Mouse (Mus musculus): ENCODE data around the gene Itgae. TPM values are rescaled to one million over a fixed set of nuclear protein-coding genes. Genes with fewer than 3 reads are reported as not detected.

Gene Itgae
- polyA plus RNA-seq (2015; fragmentation: Nextera tagmentation; extraction: Ambion mirVana): 0.23 and 0.34 TPM in 2 replicates

DNA sequence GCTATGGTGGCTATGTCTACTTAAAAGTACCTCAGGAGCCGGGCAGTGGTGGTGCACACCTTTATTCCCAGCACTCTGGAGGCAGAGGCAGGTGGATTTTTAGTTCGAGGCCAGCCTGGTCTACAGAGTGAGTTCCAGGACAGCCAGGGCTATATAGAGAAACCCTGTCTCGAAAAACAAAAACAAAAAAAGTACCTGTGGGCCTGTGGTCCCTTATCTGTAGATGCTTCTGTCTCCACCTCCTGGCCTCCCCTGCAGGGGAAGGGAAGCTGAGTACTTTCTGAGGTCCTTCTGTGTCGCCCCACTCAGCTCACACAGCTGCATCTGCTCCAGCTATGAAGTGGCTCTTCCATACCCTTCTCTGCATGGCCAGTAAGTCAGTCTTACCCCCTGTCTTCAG lies at the start of gene Itgae:
Itgae (plus strand) TSS at position 301 of the 400 bp plus-strand sequence.

GRCm38 (mm10) chr11:73047542-73047996 lies 42.8 kb upstream of the Itgae start, which contains the start of gene Ncbp3:
Gene Ncbp3 (plus strand): TSS chr11:73047783.

DNA sequence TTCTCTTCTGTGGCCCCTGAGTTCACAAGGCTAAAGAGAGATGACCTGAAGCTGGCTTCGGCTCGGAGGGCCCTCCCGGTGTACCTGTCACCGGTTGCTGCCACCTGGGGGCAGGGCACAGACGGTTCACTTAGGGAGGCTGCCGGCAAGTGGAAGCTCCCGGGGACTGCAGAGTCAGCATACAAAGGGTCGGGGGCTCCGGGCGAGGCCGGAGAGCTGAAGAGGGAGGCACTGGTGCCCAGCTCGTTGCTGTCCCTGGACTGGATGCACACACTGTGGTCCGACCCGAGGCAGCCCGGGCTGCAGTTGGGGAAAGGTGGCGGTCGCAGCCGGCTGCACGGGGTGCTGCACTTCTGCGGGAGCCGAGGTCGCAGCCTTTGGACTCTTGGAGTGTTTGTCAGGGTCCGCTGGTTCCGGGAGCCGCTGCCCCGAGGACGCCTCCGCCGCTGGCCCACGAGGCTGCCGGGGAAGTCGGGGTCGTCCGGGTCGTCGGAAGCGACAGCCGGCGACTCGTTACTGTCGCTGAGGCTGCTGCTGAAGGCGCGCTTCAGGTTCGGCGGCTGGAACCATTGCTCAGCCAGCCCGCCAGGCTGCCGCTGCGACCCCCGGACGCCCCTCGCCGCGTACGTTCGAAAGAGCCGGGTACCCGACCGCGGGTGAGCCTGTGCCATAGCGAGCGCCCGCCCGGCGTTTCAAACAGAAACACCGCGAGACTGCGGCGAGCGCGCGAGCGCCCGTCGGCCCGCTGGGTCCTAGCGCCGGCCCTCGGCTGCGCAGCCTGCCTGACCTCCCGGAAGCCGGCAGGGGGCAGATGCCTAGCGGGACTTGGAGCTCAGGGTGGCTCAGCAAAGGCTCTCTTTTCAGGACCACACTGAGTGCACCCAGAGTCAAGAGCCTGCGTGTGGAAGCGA lies 47.5 kb downstream of the Itgae start, which contains the start of gene Haspin:
Haspin (minus strand) TSS at position 704 of the 911 bp plus-strand sequence.

GRCm38 (mm10) chr11:73159957-73160810 lies 69.8 kb downstream of the Itgae start, which contains the start of gene P2rx5:
Gene P2rx5 (plus strand): TSS chr11:73160421.

GRCm38 (mm10) chr11:73176608-73177508 lies 86.5 kb downstream of the Itgae start, which contains the start of the genes Emc6 and Tax1bp3:
Gene Emc6 (minus strand): TSS chr11:73177037.
Gene Tax1bp3 (plus strand): TSS chr11:73177083.

Other genes with a start within 250 kb of the Itgae start
- gene Atp2a3, start 129.4 kb upstream of the Itgae start, polyA plus RNA-seq (2015; fragmentation: Nextera tagmentation; extraction: Ambion mirVana): 17.9 and 24.8 TPM in 2 replicates
- 7.6 and 10.4 TPM in 2 replicates for gene P2rx1, start 91.5 kb upstream of the Itgae start, polyA plus RNA-seq (2015; fragmentation: Nextera tagmentation; extraction: Ambion mirVana)
- gene Camkk1, start 71.6 kb upstream of the Itgae start, polyA plus RNA-seq (2015; fragmentation: Nextera tagmentation; extraction: Ambion mirVana): 1.1 and 1.9 TPM in 2 replicates
- gene Ncbp3, start 42.8 kb upstream of the Itgae start, polyA plus RNA-seq (2015; fragmentation: Nextera tagmentation; extraction: Ambion mirVana): 7.1 and 7.3 TPM in 2 replicates
- gene Haspin, start 47.7 kb downstream of the Itgae start, polyA plus RNA-seq (2015; fragmentation: Nextera tagmentation; extraction: Ambion mirVana): 11.8 and 12.4 TPM in 2 replicates
- gene P2rx5, start 69.8 kb downstream of the Itgae start, polyA plus RNA-seq (2015; fragmentation: Nextera tagmentation; extraction: Ambion mirVana): 0.05 and 0.08 TPM in 2 replicates
- gene Emc6, start 86.5 kb downstream of the Itgae start, polyA plus RNA-seq (2015; fragmentation: Nextera tagmentation; extraction: Ambion mirVana): 91.9 and 97.3 TPM in 2 replicates
- 52.5 and 61.7 TPM in 2 replicates for gene Tax1bp3, start 86.5 kb downstream of the Itgae start, polyA plus RNA-seq (2015; fragmentation: Nextera tagmentation; extraction: Ambion mirVana)
- gene Ctns, start 108.5 kb downstream of the Itgae start, polyA plus RNA-seq (2015; fragmentation: Nextera tagmentation; extraction: Ambion mirVana): 8.8 and 9.9 TPM in 2 replicates
- gene Shpk, start 108.9 kb downstream of the Itgae start, polyA plus RNA-seq (2015; fragmentation: Nextera tagmentation; extraction: Ambion mirVana): 1.9 and 2.0 TPM in 2 replicates
- 0.05 and 0.10 TPM in 2 replicates for gene Trpv1, start 143.7 kb downstream of the Itgae start, polyA plus RNA-seq (2015; fragmentation: Nextera tagmentation; extraction: Ambion mirVana)
- 0.13 and 0.20 TPM in 2 replicates for gene Trpv3, start 176.8 kb downstream of the Itgae start, polyA plus RNA-seq (2015; fragmentation: Nextera tagmentation; extraction: Ambion mirVana)
- 0.70 and 1.2 TPM in 2 replicates for gene Aspa, start 239.0 kb downstream of the Itgae start, polyA plus RNA-seq (2015; fragmentation: Nextera tagmentation; extraction: Ambion mirVana)
- not detected in 2 replicates for gene Gm49340, start 239.2 kb downstream of the Itgae start, polyA plus RNA-seq (2015; fragmentation: Nextera tagmentation; extraction: Ambion mirVana)
- gene Spata22, start 239.2 kb downstream of the Itgae start, polyA plus RNA-seq (2015; fragmentation: Nextera tagmentation; extraction: Ambion mirVana): not detected in 2 replicates